Mouse (Mus musculus) lung, postnatal 36 days (tissue): ENCODE measurements around the gene Surf1.
"Not testable (repeated sequence)": the region's sequence is repeated elsewhere in the genome, so short reads cannot be mapped to it uniquely, and the experiment has no call there.

Experiments
- DNase-seq: peaks from one replicate; pipeline ENCODE4 v3.0.0; 2022; ENCODE audit warnings: mixed read lengths

Gene Surf1

DNA sequence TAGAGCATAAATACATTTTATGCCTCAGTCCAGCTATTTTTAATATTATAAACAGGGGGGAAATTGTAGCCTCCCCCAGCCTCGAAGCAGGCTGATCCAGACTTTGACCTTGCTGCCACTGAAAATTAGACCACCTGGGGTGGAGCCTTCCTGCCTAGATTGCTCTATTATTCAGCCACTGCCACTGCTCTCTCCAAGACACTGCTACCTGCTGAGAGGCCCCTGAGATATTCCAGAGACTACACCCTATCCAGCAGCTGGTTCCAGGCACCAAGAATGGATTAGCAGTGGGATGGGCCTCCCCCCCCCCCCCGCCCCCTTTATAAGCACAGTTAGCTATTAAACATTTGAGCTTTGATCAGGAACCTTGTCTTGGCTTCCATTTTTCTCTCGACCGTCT lies 30.2 kb downstream of the Surf1 start:
- not testable (repeated sequence) for DNase-seq

GRCm38 (mm10) chr2:26885541-26885940 lies 30.8 kb downstream of the Surf1 start:
- not testable (repeated sequence) for DNase-seq

DNA sequence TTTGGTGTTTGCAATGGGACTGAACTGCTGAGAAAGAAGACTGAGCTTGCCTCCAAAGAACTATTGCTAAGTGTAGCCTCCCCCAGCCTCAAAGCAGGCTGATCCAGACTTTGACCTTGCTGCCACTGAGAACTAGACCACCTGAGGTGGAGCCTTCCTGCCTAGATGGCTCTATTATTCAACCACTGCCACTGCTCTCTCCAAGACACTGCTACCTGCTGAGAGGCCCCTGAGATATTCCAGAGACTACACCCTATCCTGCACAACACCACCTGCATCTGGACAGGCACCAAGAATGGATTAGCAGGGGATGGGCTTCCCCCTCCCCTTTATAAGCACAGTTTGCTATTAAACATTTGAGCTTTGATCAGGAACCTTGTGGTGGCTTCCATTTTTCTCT lies 37.8 kb downstream of the Surf1 start:
- DNase-seq: no peak

- DNase-seq: no peak
Observed at GRCm38 (mm10) chr2:26870666-26871065, 45.7 kb downstream of the Surf1 start.

- no peak for DNase-seq
Observed at GRCm38 (mm10) chr2:26864879-26865278, 51.5 kb downstream of the Surf1 start, which contains the start of gene Abo. Abo (minus strand) TSS chr2:26864979.
